Mouse (Mus musculus): ENCODE data around the gene Lrrc29. TPM values are rescaled to one million over a fixed set of nuclear protein-coding genes. Genes with fewer than 3 reads are reported as not detected.

The Lrrc29 gene
- total and polyA plus RNA-seq, 2 experiments from 2014 or later, result 4.1 to 5.2 TPM

DNA sequence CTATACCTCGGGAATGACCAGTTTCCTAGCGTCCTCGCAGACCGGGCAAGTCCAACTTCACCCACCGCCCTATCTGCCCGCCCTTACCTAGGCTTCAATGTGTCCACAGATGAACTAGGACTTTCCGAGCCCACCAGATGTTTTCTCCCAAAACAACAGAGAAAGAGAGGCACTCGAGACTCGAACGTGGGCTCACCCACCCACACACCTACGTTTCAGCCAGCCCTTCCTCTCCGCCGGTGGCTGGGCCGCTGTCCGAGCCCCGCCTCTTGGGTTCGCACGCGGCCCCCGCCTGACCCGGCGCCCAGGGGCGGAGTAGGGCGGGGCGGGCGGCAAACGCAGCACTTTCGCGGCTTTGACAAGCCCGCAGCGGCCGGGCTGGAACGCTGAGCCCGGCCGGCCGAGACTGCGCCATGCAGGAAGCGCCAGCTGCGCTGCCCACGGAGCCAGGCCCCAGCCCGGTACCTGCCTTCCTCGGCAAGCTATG lies 56.6 kb downstream of the Lrrc29 start, which contains the start of gene Hsf4:
TSS of gene Hsf4 (plus strand) at position 341 of the 487 bp plus-strand sequence.
- no peaks in the 10 kb centered on the region for H3K9me3 ChIP-seq (ENCODE audit: low read length)
- peaks cover 45% of the 10 kb centered on the region for H3K27me3 ChIP-seq (ENCODE audit: insufficient read depth, low read length)
- H3K4me1 ChIP-seq (ENCODE audit: insufficient read depth, low read length), result peaks cover 17% of the 10 kb centered on the region
- no peaks in the 10 kb centered on the region for H3K36me3 ChIP-seq (ENCODE audit: insufficient read depth, low read length)
- peak within 1 kb of the TSS; percentile 54 for H3K9ac ChIP-seq (replicated peaks; ENCODE audit: low read length)
- ATAC-seq, result no peak
- H3K4me3 ChIP-seq (ENCODE audit: low read length), result peak within 1 kb of the TSS; percentile 46
- no peak for TF ChIP-seq CTCF (IDR thresholded peaks at IDR 0.05; ENCODE audit: low read depth)
- DNase-seq (ENCODE audit: low spot score), result no peak
- peak within 1 kb of the TSS; percentile 85 for H3K4me2 ChIP-seq (ENCODE audit: low read depth, low read length)
- H3K27ac ChIP-seq, result peak within 1 kb of the TSS; percentile 41; the same call in 1 of the 2 replicates
- WGBS, result under 1% methylated on average over 42 of the region's 42 CpGs

GRCm38 (mm10) chr8:105269075-105269458 lies 57.0 kb downstream of the Lrrc29 start:
- Histone ChIP-seq H3K9ac (replicated peaks; ENCODE audit: low read length) (peak overlapping the region; percentile 54), H3K4me3 (ENCODE audit: low read length) (peak overlapping the region; percentile 46), H3K27ac (peak overlapping the region; percentile 41; the same call in 1 of the 2 replicates), H3K9me3 (ENCODE audit: low read length) (no peaks in the 10 kb centered on the region), H3K36me3 (ENCODE audit: insufficient read depth, low read length) (no peaks in the 10 kb centered on the region), H3K4me2 (ENCODE audit: low read depth, low read length) (peak overlapping the region; percentile 85), H3K27me3 (ENCODE audit: insufficient read depth, low read length) (peaks cover 45% of the 10 kb centered on the region), H3K4me1 (ENCODE audit: insufficient read depth, low read length) (peaks cover 17% of the 10 kb centered on the region)
- WGBS, result under 1% methylated on average over 10 of the region's 10 CpGs
- TF ChIP-seq CTCF (IDR thresholded peaks at IDR 0.05; ENCODE audit: low read depth), result no peak
- no peak for DNase-seq (ENCODE audit: low spot score)
- ATAC-seq, result peak; percentile 16; the same call in 1 of the 2 replicates

- no peaks in the 10 kb centered on the region for H3K9me3 ChIP-seq (ENCODE audit: low read length)
- peak overlapping the region; percentile 85 for H3K4me2 ChIP-seq (ENCODE audit: low read depth, low read length)
- WGBS, result under 1% methylated on average over 53 of the region's 65 CpGs
- H3K27ac ChIP-seq, result peak overlapping the region; percentile 41; the same call in 1 of the 2 replicates
- H3K9ac ChIP-seq (replicated peaks; ENCODE audit: low read length), result peak overlapping the region; percentile 54
- ATAC-seq (peak; percentile 90), DNase-seq (ENCODE audit: low spot score) (peak; percentile 97)
- H3K4me3 ChIP-seq (ENCODE audit: low read length), result peak overlapping the region; percentile 46
- no peaks in the 10 kb centered on the region for H3K36me3 ChIP-seq (ENCODE audit: insufficient read depth, low read length)
- peaks cover 45% of the 10 kb centered on the region for H3K27me3 ChIP-seq (ENCODE audit: insufficient read depth, low read length)
- TF ChIP-seq CTCF (IDR thresholded peaks at IDR 0.05; ENCODE audit: low read depth), result peak; percentile 13; the same call in 1 of the 2 replicates
- peaks cover 17% of the 10 kb centered on the region for H3K4me1 ChIP-seq (ENCODE audit: insufficient read depth, low read length)
Measured at GRCm38 (mm10) chr8:105268342-105269074, 57.6 kb downstream of the Lrrc29 start.

- Histone ChIP-seq H3K4me1 (ENCODE audit: insufficient read depth, low read length) (peaks cover 17% of the 10 kb centered on the region), H3K9me3 (ENCODE audit: low read length) (no peaks in the 10 kb centered on the region), H3K36me3 (ENCODE audit: insufficient read depth, low read length) (no peaks in the 10 kb centered on the region), H3K9ac (replicated peaks; ENCODE audit: low read length) (no peak overlapping the region), H3K4me3 (ENCODE audit: low read length) (no peak overlapping the region), H3K27me3 (ENCODE audit: insufficient read depth, low read length) (peaks cover 34% of the 10 kb centered on the region), H3K27ac (no peak overlapping the region), H3K4me2 (ENCODE audit: low read depth, low read length) (no peak overlapping the region)
- ATAC-seq (no peak), DNase-seq (ENCODE audit: low spot score) (no peak)
- no peak for TF ChIP-seq CTCF (IDR thresholded peaks at IDR 0.05; ENCODE audit: low read depth)
- WGBS, result 18% methylated on average over 13 of the region's 13 CpGs
Measured at GRCm38 (mm10) chr8:105266775-105267174, 59.3 kb downstream of the Lrrc29 start.

- Histone ChIP-seq H3K4me1 (ENCODE audit: insufficient read depth, low read length) (peaks cover 13% of the 10 kb centered on the region), H3K9me3 (ENCODE audit: low read length) (no peaks in the 10 kb centered on the region), H3K27me3 (ENCODE audit: insufficient read depth, low read length) (peaks cover 27% of the 10 kb centered on the region), H3K4me2 (ENCODE audit: low read depth, low read length) (peak overlapping the region; percentile 93), H3K27ac (no peak overlapping the region), H3K9ac (replicated peaks; ENCODE audit: low read length) (no peak overlapping the region), H3K4me3 (ENCODE audit: low read length) (peak overlapping the region; percentile 64), H3K36me3 (ENCODE audit: insufficient read depth, low read length) (no peaks in the 10 kb centered on the region)
- ATAC-seq (no peak), DNase-seq (ENCODE audit: low spot score) (no peak)
- WGBS, result 9% methylated on average over 10 of the region's 10 CpGs
- TF ChIP-seq CTCF (IDR thresholded peaks at IDR 0.05; ENCODE audit: low read depth), result no peak
Measured at GRCm38 (mm10) chr8:105265128-105265527, 61.0 kb downstream of the Lrrc29 start.

DNA sequence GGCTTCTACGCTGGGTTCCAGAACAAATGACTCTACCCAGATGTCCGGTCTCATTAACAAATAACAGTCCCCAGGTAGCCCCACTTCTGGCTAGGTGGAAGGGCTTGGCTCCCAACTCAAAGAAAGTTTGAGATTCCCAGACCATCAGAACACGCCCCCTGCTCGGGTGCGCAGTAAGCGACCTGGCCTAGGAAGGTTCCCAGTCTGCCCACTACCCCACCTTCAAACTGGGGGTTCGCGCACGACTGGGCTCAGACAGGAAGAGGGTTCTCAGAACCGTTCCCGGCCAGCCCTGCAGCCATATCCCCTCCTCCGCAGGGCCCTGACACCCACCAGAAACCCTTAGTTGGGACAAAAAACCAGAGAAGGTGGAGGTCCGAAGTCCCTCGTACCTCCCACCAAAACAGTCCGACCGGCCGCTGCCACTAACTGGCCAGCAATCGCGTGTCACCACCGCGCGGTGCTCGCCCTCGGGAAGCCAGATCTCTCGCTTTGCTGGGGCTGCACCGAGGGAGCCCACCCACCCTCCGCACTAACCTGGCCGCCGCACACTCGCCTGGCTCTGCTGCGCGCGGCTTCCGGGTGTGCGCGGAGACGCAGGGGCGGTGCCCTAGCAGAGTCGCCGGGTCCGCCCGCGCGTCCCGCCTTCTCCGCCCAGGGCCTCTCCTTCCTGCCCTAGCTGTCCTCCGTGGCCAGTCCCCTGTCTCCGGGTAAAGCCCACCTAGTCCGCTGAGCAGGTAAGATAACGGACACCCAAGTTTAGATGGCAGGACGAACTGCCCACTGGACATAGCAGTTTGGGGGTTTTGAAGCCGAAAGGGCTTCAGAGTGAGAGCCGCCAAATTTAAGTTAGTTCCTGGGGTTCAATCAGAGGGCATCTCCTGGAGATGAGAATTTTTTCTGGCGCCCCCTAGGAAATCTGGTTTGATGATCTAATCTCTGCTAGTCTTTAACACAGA lies 61.8 kb downstream of the Lrrc29 start, which contains the start of the genes Tradd and Fbxl8:
TSS of gene Tradd (minus strand) at position 586 of the 959 bp plus-strand sequence.
TSS of gene Fbxl8 (plus strand) at position 625 of the 959 bp plus-strand sequence.
- 1% methylated on average over 53 of the region's 54 CpGs for WGBS
- DNase-seq (ENCODE audit: low spot score) (peak; percentile 50), ATAC-seq (no peak)

More for the DNA sequence above, 61.8 kb downstream of the Lrrc29 start, which contains the start of the genes Tradd and Fbxl8:
- Histone ChIP-seq H3K27ac (no peak within 1 kb of the TSS), H3K9ac (replicated peaks; ENCODE audit: low read length) (peak within 1 kb of the TSS; percentile 56), H3K4me1 (ENCODE audit: insufficient read depth, low read length) (peaks cover 11% of the 10 kb centered on the region), H3K4me3 (ENCODE audit: low read length) (peak within 1 kb of the TSS; percentile 64), H3K27me3 (ENCODE audit: insufficient read depth, low read length) (peaks cover 20% of the 10 kb centered on the region), H3K4me2 (ENCODE audit: low read depth, low read length) (peak within 1 kb of the TSS; percentile 93), H3K9me3 (ENCODE audit: low read length) (no peaks in the 10 kb centered on the region), H3K36me3 (ENCODE audit: insufficient read depth, low read length) (no peaks in the 10 kb centered on the region)
- TF ChIP-seq CTCF (IDR thresholded peaks at IDR 0.05; ENCODE audit: low read depth), result no peak

All from hindbrain, postnatal 0 days (tissue).